Mouse (Mus musculus): ENCODE measurements around the gene Mgat4e. TPM values are rescaled to one million over a fixed set of nuclear protein-coding genes. Genes with fewer than 3 reads are reported as not detected.
"Not testable (repeated sequence)": the region's sequence is repeated elsewhere in the genome, so short reads cannot be mapped to it uniquely, and the experiment has no call there.

Mgat4e gene
- polyA plus RNA-seq, 1 experiment: 1.3 TPM

GRCm38 (mm10) chr1:134551869-134552268 lies 2.4 kb upstream of the Mgat4e start:
- TF ChIP-seq EP300 (IDR thresholded peaks at IDR 0.05; ENCODE audit: insufficient read depth, low read depth, low read length) (no peak), POLR2A (IDR thresholded peaks at IDR 0.05; ENCODE audit: insufficient read depth, low read length) (no peak), CTCF (IDR thresholded peaks at IDR 0.05; ENCODE audit: low read depth, low read length) (no peak)
- no peaks in the 10 kb centered on the region for H3K9me3 ChIP-seq (replicated peaks; ENCODE audit: control insufficient read depth, insufficient read depth, low read length, poor library complexity, severe bottlenecking)
- no peaks in the 10 kb centered on the region for H3K36me3 ChIP-seq (ENCODE audit: control insufficient read depth, insufficient read depth, low read length, poor library complexity, severe bottlenecking)
- H3K4me1 ChIP-seq (ENCODE audit: control insufficient read depth, insufficient read depth, low read length): peaks cover 3% of the 10 kb centered on the region
- no peak overlapping the region for H3K27ac ChIP-seq (ENCODE audit: insufficient read depth, low read length)
- no peak overlapping the region for H3K9ac ChIP-seq (ENCODE audit: low read depth, poor library complexity, severe bottlenecking)
- no peak overlapping the region for H3K4me3 ChIP-seq (ENCODE audit: low read depth, low read length)
- H3K27me3 ChIP-seq (ENCODE audit: control insufficient read depth, insufficient read depth, low read length, poor library complexity, severe bottlenecking): no peaks in the 10 kb centered on the region

DNA sequence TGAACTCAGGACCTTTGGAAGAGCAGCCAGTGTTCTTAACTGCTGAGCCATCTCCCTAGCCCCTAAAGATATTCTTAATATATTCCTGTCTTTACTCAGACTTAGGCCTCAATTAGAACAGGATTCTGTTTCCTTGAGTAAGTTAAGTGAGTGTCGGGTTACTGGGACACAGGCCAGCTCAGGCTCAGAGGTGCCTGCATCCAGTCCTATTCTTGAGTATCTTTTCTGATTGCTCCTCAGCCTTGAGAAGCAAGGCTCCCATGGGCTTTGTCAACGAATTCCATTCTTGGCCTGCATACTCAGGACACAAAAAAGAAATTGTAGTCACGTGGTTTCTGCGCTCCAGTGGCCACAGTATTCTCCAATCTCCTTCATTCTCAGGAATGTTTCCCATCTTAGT lies 1.3 kb downstream of the Mgat4e start:
- H3K9me3 ChIP-seq (replicated peaks; ENCODE audit: control insufficient read depth, insufficient read depth, low read length, poor library complexity, severe bottlenecking): no peaks in the 10 kb centered on the region
- TF ChIP-seq POLR2A (IDR thresholded peaks at IDR 0.05; ENCODE audit: insufficient read depth, low read length): no peak
- no peak for TF ChIP-seq EP300 (IDR thresholded peaks at IDR 0.05; ENCODE audit: insufficient read depth, low read depth, low read length)
- no peak for TF ChIP-seq CTCF (IDR thresholded peaks at IDR 0.05; ENCODE audit: low read depth, low read length)
- H3K36me3 ChIP-seq (ENCODE audit: control insufficient read depth, insufficient read depth, low read length, poor library complexity, severe bottlenecking): no peaks in the 10 kb centered on the region
- H3K4me1 ChIP-seq (ENCODE audit: control insufficient read depth, insufficient read depth, low read length): peaks cover 4% of the 10 kb centered on the region
- H3K9ac ChIP-seq (ENCODE audit: low read depth, poor library complexity, severe bottlenecking): no peak overlapping the region
- no peaks in the 10 kb centered on the region for H3K27me3 ChIP-seq (ENCODE audit: control insufficient read depth, insufficient read depth, low read length, poor library complexity, severe bottlenecking)
- H3K27ac ChIP-seq (ENCODE audit: insufficient read depth, low read length): peak overlapping the region; percentile 6; the same call in 1 of the 2 replicates
- no peak overlapping the region for H3K4me3 ChIP-seq (ENCODE audit: low read depth, low read length)

GRCm38 (mm10) chr1:134540610-134541009 lies 8.9 kb downstream of the Mgat4e start:
- Histone ChIP-seq H3K27ac (ENCODE audit: insufficient read depth, low read length) (peak overlapping the region; percentile 64), H3K9ac (ENCODE audit: low read depth, poor library complexity, severe bottlenecking) (no peak overlapping the region), H3K9me3 (replicated peaks; ENCODE audit: control insufficient read depth, insufficient read depth, low read length, poor library complexity, severe bottlenecking) (no peaks in the 10 kb centered on the region), H3K36me3 (ENCODE audit: control insufficient read depth, insufficient read depth, low read length, poor library complexity, severe bottlenecking) (no peaks in the 10 kb centered on the region), H3K27me3 (ENCODE audit: control insufficient read depth, insufficient read depth, low read length, poor library complexity, severe bottlenecking) (no peaks in the 10 kb centered on the region), H3K4me3 (ENCODE audit: low read depth, low read length) (peak overlapping the region; percentile 42; the same call in 1 of the 2 replicates), H3K4me1 (ENCODE audit: control insufficient read depth, insufficient read depth, low read length) (peaks cover 4% of the 10 kb centered on the region)
- TF ChIP-seq POLR2A (IDR thresholded peaks at IDR 0.05; ENCODE audit: insufficient read depth, low read length) (no peak), EP300 (IDR thresholded peaks at IDR 0.05; ENCODE audit: insufficient read depth, low read depth, low read length) (peak; percentile 86)

DNA sequence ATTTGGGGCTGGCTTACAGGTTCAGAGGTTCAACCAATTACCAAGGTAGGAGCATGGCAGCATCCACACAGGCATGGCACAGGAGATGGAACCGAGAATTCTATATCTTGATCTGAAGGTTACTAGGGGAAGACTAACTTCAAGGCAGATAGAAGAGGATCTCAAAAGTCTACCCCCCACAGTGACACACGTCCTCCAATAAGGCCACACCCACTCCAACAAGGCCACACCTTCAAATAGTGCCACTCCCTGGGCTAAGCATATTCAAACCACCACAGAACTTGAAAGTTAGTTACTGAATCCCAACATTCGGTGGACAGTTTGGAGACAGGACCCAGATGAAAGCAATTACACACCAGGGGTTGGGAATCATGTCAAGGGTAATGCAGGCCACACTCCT lies 14.0 kb downstream of the Mgat4e start:
- no peaks in the 10 kb centered on the region for H3K36me3 ChIP-seq (ENCODE audit: control insufficient read depth, insufficient read depth, low read length, poor library complexity, severe bottlenecking)
- H3K27ac ChIP-seq (ENCODE audit: insufficient read depth, low read length): peak overlapping the region; percentile 83
- H3K27me3 ChIP-seq (ENCODE audit: control insufficient read depth, insufficient read depth, low read length, poor library complexity, severe bottlenecking): no peaks in the 10 kb centered on the region
- no peak overlapping the region for H3K4me3 ChIP-seq (ENCODE audit: low read depth, low read length)
- no peak for TF ChIP-seq EP300 (IDR thresholded peaks at IDR 0.05; ENCODE audit: insufficient read depth, low read depth, low read length)
- H3K9me3 ChIP-seq (replicated peaks; ENCODE audit: control insufficient read depth, insufficient read depth, low read length, poor library complexity, severe bottlenecking): no peaks in the 10 kb centered on the region; the same call in 1 of the 2 replicates
- no peak overlapping the region for H3K9ac ChIP-seq (ENCODE audit: low read depth, poor library complexity, severe bottlenecking)
- H3K4me1 ChIP-seq (ENCODE audit: control insufficient read depth, insufficient read depth, low read length): peaks cover 8% of the 10 kb centered on the region

DNA sequence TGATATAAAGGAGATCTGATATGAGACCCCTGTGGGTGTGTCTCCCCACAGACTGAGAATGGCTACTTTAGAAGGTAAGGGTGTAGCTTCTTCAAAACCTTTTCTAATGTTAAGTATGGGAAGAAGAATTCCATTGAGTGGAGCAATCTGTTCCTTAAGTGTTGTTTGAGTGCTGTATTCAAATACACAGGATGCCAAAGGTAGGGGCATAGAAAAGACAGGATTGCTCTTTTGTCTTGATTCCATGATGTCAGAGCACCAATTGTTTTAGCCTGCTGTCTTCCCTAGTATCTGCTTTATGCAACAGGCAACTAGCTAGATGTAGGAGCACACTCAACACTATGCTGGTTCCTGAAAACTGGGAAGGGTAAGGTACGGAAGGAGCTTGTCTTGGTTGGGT lies 14.4 kb downstream of the Mgat4e start:
- H3K27ac ChIP-seq (ENCODE audit: insufficient read depth, low read length): peak overlapping the region; percentile 83
- peaks cover 8% of the 10 kb centered on the region for H3K4me1 ChIP-seq (ENCODE audit: control insufficient read depth, insufficient read depth, low read length)
- no peak overlapping the region for H3K4me3 ChIP-seq (ENCODE audit: low read depth, low read length)
- no peaks in the 10 kb centered on the region for H3K27me3 ChIP-seq (ENCODE audit: control insufficient read depth, insufficient read depth, low read length, poor library complexity, severe bottlenecking)
- H3K9me3 ChIP-seq (replicated peaks; ENCODE audit: control insufficient read depth, insufficient read depth, low read length, poor library complexity, severe bottlenecking): no peaks in the 10 kb centered on the region; the same call in 1 of the 2 replicates
- no peak overlapping the region for H3K9ac ChIP-seq (ENCODE audit: low read depth, poor library complexity, severe bottlenecking)
- H3K36me3 ChIP-seq (ENCODE audit: control insufficient read depth, insufficient read depth, low read length, poor library complexity, severe bottlenecking): no peaks in the 10 kb centered on the region
- TF ChIP-seq EP300 (IDR thresholded peaks at IDR 0.05; ENCODE audit: insufficient read depth, low read depth, low read length): 0 out of 2 replicates have a peak, but pooled peaks have one; percentile 59
- no peak for TF ChIP-seq POLR2A (IDR thresholded peaks at IDR 0.05; ENCODE audit: insufficient read depth, low read length)
- no peak for TF ChIP-seq CTCF (IDR thresholded peaks at IDR 0.05; ENCODE audit: low read depth, low read length)

- not testable (repeated sequence) for H3K4me1 ChIP-seq (ENCODE audit: control insufficient read depth, insufficient read depth, low read length); H3K9ac ChIP-seq (ENCODE audit: low read depth, poor library complexity, severe bottlenecking); H3K4me3 ChIP-seq (ENCODE audit: low read depth, low read length); H3K36me3 ChIP-seq (ENCODE audit: control insufficient read depth, insufficient read depth, low read length, poor library complexity, severe bottlenecking); H3K27me3 ChIP-seq (ENCODE audit: control insufficient read depth, insufficient read depth, low read length, poor library complexity, severe bottlenecking); H3K9me3 ChIP-seq (replicated peaks; ENCODE audit: control insufficient read depth, insufficient read depth, low read length, poor library complexity, severe bottlenecking)
- peak overlapping the region; percentile 88 for H3K27ac ChIP-seq (ENCODE audit: insufficient read depth, low read length)
Observed at GRCm38 (mm10) chr1:134533710-134534109, 15.8 kb downstream of the Mgat4e start.
